Mouse (Mus musculus) midbrain, postnatal 0 days (tissue): ENCODE measurements around the gene Fstl1. TPM values are rescaled to one million over a fixed set of nuclear protein-coding genes. Genes with fewer than 3 reads are reported as not detected.

Experiments used
- ATAC-seq: fragments of 200-750 bp; cut with Nextera tagmentation; 2 replicates; pipeline ENCODE4 v1.8.0; 2017; ENCODE audit warnings: moderate number of reproducible peaks, mild to moderate bottlenecking, moderate TSS enrichment, moderate library complexity; ENCODE audit not compliant: low FRiP score
- DNase-seq: peaks from one replicate; pipeline ENCODE4 v3.0.0-alpha.2; 2015; ENCODE audit warnings: low spot score
- H3K27ac ChIP-seq: fragments of 300-500 bp; sonication (generic); 2 replicates; pipeline ENCODE4 v1.5.1; 2014; ENCODE audit warnings: low read depth, mild to moderate bottlenecking, low read length, mixed read lengths
- H3K27me3 ChIP-seq: fragments of 300-500 bp; sonication (generic); 2 replicates; pipeline ENCODE4 v1.6.1; 2014; ENCODE audit warnings: low read length, control low read depth, mixed read lengths; ENCODE audit not compliant: insufficient read depth
- H3K36me3 ChIP-seq: fragments of 300-500 bp; sonication (generic); 2 replicates; pipeline ENCODE4 v1.6.1; 2014; ENCODE audit warnings: low read length, control low read depth, mixed read lengths; ENCODE audit not compliant: insufficient read depth
- H3K4me1 ChIP-seq: fragments of 300-500 bp; sonication (generic); 2 replicates; pipeline ENCODE4 v1.6.1; 2014; ENCODE audit warnings: mild to moderate bottlenecking, control low read depth, antibody characterized with exemption, low read length, mixed read lengths; ENCODE audit not compliant: insufficient read depth
- H3K4me2 ChIP-seq: fragments of 300-500 bp; sonication (generic); 2 replicates; pipeline ENCODE4 v1.6.1; 2014; ENCODE audit warnings: low read depth, mild to moderate bottlenecking, low read length, mixed read lengths; ENCODE audit not compliant: poor library complexity, severe bottlenecking
- H3K4me3 ChIP-seq: fragments of 300-500 bp; sonication (generic); 2 replicates; pipeline ENCODE4 v1.5.1; 2014; ENCODE audit warnings: low read depth, mild to moderate bottlenecking, low read length, moderate library complexity
- H3K9ac ChIP-seq: fragments of 300-500 bp; sonication (generic); replicated peaks from 2 replicates; pipeline ENCODE4 v1.6.1; 2014; ENCODE audit warnings: mild to moderate bottlenecking, low read length, moderate library complexity, mixed read lengths; ENCODE audit not compliant: poor library complexity, severe bottlenecking
- H3K9me3 ChIP-seq: fragments of 300-500 bp; sonication (generic); 2 replicates; pipeline ENCODE4 v1.6.1; 2016; ENCODE audit warnings: low read length, control low read depth
- CTCF ChIP-seq: IDR thresholded peaks from 2 replicates; pipeline ENCODE4 v1.5.1; 2016; ENCODE audit warnings: antibody characterized with exemption, mild to moderate bottlenecking
- WGBS: fragments of 180-500 bp; shearing (Covaris S2); extraction: QIAGEN DNeasy Blood & Tissue Kit; methylation state at CpG from one replicate; pipeline ENCODE4 v1.1.7; 2014; 5-methylcytosine and 5-hydroxymethylcytosine counted together
- polyA plus RNA-seq: library from polyadenylated mRNA; unstranded; fragments of >200 nt; fragmentation: Nextera tagmentation; extraction: Ambion mirVana; gene quantifications from 2 replicates; pipeline ENCODE4 v1.2.1, GENCODE M21; 2015
- total RNA-seq: library from RNA; depleted of rRNA; stranded (reverse); fragments of >200 nt; gene quantifications from 2 replicates; pipeline ENCODE4 v1.2.3, GENCODE M21; 2014

Fstl1 gene
- total and polyA plus RNA-seq, 2 experiments from 2014 or later, result 51.6 to 58.8 TPM

DNA sequence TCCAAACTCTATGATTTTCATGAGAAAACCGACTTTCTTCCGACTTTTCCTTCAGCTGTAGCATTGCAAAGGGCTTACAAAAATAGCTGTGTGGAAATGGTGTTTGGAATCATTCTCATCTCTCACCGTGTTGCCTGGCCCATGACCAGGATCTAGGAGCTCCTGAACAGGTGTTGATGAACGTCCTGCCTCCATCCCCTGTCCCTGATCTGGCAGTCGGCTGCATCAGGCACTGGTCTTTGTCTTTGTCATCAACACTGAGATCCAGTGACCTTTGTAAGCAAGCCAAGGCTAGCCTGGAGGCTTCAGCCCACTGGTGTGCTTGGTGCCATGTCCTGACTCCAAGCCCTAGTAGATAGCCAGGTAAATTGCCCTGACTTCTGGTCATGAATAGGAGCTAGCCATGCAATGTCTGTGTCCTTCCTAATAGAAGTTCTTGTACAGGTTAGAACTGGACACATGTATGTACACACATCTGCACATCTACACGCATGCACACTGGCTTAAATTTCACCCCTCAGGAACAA, 12.8 kb downstream of the Fstl1 start:
- WGBS, result 85% methylated on average over 6 of the region's 6 CpGs
- Histone ChIP-seq H3K27me3 (no peaks in the 10 kb centered on the region), H3K4me1 (peaks cover 11% of the 10 kb centered on the region), H3K4me2 (no peak overlapping the region), H3K9ac (no peak overlapping the region), H3K4me3 (no peak overlapping the region), H3K9me3 (no peaks in the 10 kb centered on the region), H3K36me3 (no peaks in the 10 kb centered on the region), H3K27ac (no peak overlapping the region)
- no peak for ATAC-seq
- no peak for DNase-seq
- TF ChIP-seq CTCF, result no peak

DNA sequence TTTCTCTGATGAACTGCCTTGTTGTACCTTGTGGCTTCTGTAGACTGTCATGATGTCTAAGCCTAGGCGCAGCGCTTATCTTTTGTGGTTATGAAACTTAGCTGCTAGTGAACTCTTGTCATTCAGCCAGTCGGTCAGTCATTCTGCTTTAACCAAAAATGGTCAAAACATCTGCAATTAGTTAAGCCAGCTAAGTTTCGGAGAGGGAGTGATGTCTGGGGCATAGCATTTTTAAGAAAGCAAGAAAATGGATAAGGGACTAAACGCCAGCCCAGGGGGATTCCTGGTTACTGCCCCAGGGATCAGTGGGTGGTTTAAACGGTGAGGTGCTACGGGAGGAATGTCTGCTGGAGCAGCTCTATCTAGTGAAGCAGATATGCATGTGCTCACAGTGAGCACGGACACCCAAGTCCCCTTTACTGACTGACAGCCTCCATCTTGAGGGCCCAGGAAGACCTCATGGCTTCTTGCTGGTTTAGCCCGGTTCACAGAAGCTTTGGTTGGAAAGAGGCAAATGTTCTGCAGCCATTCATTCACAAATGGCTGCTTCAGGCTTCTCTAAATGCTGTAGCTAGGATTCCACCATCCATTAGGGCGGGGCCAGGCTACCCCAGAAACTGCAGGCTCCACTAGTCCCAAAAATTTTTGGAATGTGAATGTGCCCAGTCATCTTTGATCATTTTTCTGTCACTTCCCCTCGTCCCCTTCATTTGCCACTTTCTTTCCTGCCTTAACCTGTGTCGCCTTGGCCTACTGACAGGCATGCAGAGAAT, 13.5 kb downstream of the Fstl1 start:
- Histone ChIP-seq H3K27me3 (no peaks in the 10 kb centered on the region), H3K9me3 (no peaks in the 10 kb centered on the region), H3K27ac (no peak overlapping the region), H3K4me2 (no peak overlapping the region), H3K4me1 (peaks cover 11% of the 10 kb centered on the region), H3K4me3 (no peak overlapping the region), H3K9ac (no peak overlapping the region), H3K36me3 (no peaks in the 10 kb centered on the region)
- ATAC-seq, result no peak
- no peak for TF ChIP-seq CTCF
- DNase-seq, result no peak
- WGBS, result 78% methylated on average over 12 of the region's 12 CpGs

DNA sequence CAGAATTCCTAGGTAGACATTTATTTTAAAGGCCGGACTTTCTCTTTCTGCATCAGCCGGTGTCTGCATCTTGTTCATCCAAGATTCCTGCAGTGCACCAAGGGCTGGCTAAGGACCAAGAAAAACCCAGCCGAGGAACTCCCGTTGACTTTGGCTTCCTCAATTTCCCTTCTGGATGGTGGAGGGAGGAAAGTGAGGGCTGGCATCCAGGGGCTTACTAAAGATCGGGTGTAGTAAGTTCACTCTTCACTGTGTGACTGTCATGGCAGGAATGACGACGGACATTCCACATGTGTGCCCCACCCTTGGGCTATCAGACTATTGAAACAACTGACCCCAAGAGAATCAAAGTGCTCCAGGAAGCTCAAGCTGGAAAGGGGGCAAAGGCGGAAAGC, 14.1 kb downstream of the Fstl1 start:
- 79% methylated on average over 8 of the region's 8 CpGs for WGBS
- no peak for DNase-seq
- H3K4me1 ChIP-seq, result peaks cover 11% of the 10 kb centered on the region

DNA sequence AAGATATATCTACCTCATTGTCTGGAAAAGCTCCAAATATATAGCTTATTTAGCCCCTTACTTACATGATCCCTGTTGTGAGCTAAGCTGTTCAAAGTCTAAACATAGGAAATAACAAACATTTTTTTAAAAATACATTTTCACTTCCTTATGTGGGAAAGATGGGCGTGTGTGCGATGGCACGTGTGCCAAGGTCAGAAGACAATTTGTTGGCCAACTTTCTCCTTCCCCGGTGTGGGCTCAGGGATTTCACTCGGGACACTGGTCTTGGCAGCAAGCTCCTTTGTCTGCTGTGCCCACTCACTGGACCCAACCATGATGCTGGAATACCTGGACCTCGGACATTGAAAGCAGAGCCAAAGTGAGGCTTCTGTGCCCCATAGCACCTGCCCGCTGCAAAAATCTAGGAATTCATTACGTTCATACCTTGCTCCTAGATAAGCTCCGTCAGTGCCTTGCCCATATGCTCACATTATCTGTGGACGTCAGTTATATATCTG, 19.0 kb downstream of the Fstl1 start:
- no peak for TF ChIP-seq CTCF
- WGBS, result 93% methylated on average over 10 of the region's 10 CpGs
- H3K27ac ChIP-seq, result no peak overlapping the region
- H3K4me3 ChIP-seq, result no peak overlapping the region
- no peaks in the 10 kb centered on the region for H3K36me3 ChIP-seq
- H3K4me2 ChIP-seq, result no peak overlapping the region
- H3K9me3 ChIP-seq, result no peaks in the 10 kb centered on the region
- H3K9ac ChIP-seq, result no peak overlapping the region
- no peaks in the 10 kb centered on the region for H3K27me3 ChIP-seq
- DNase-seq (no peak), ATAC-seq (no peak)
- H3K4me1 ChIP-seq, result no peaks in the 10 kb centered on the region

More for the DNA sequence above, 14.1 kb downstream of the Fstl1 start:
- H3K27ac ChIP-seq, result no peak overlapping the region
- H3K4me2 ChIP-seq, result no peak overlapping the region
- no peak for TF ChIP-seq CTCF
- no peak for ATAC-seq
- H3K9me3 ChIP-seq, result no peaks in the 10 kb centered on the region
- H3K36me3 ChIP-seq, result no peaks in the 10 kb centered on the region
- H3K9ac ChIP-seq, result no peak overlapping the region
- no peak overlapping the region for H3K4me3 ChIP-seq
- H3K27me3 ChIP-seq, result no peaks in the 10 kb centered on the region

DNA sequence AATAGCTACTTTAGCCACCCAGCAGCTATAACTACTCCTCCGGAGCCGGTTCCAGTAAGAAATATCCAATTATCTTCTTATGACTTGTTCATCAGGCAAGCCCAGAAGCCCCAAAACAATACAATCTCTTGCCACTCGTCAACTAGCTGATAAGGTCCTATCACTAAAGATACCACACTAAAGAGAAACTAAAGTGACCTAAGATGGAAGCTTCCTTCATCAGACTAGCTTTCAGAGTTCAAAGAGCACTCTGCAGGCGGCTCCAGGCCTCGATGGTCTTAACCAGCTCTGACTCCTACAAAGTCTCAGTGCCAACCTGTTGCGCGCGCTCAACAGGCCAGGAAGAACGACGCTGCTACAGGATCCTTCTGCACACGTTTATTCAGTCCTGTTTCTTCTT, 19.6 kb downstream of the Fstl1 start:
- ATAC-seq (no peak), DNase-seq (no peak)
- no peak overlapping the region for H3K4me2 ChIP-seq
- H3K4me3 ChIP-seq, result no peak overlapping the region
- H3K9me3 ChIP-seq, result no peaks in the 10 kb centered on the region
- no peak overlapping the region for H3K9ac ChIP-seq
- H3K27me3 ChIP-seq, result no peaks in the 10 kb centered on the region
- no peaks in the 10 kb centered on the region for H3K4me1 ChIP-seq
- no peak for TF ChIP-seq CTCF
- H3K36me3 ChIP-seq, result no peaks in the 10 kb centered on the region
- 95% methylated on average over 11 of the region's 11 CpGs for WGBS
- no peak overlapping the region for H3K27ac ChIP-seq

DNA sequence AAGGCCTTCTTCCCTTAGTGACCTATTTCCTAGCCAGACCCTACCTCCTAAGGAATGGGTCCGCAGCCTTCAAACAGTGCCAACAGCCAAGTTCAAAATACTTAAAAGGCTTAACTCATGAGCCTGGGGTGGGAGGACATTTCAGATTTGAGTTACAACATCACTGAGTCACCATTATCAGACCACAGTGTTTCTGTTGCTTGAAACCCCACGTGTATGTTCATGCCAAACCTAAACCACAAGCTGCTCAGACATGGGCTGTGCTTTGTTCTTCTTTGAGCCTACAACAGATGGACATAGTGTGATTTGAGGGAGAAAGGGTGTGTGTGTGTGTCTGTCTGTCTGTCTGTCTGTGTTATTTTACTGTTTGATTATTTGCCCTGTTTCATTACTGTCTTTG, 24.4 kb downstream of the Fstl1 start:
- WGBS, result 88% methylated on average over 2 of the region's 2 CpGs
- no peak overlapping the region for H3K4me3 ChIP-seq

More for the DNA sequence above, 24.4 kb downstream of the Fstl1 start:
- H3K9me3 ChIP-seq, result no peaks in the 10 kb centered on the region
- H3K4me2 ChIP-seq, result no peak overlapping the region
- no peaks in the 10 kb centered on the region for H3K36me3 ChIP-seq
- no peaks in the 10 kb centered on the region for H3K27me3 ChIP-seq
- TF ChIP-seq CTCF, result no peak
- no peak for ATAC-seq
- no peak overlapping the region for H3K27ac ChIP-seq
- 0 out of 2 replicates have a peak, but pooled peaks cover 4% of the 10 kb centered on the region for H3K4me1 ChIP-seq
- no peak overlapping the region for H3K9ac ChIP-seq
- DNase-seq, result no peak
